Mouse (Mus musculus): ENCODE data around the gene Peg3.
"Not testable (repeated sequence)": the region's sequence is repeated elsewhere in the genome, so short reads cannot be mapped to it uniquely, and the experiment has no call there.

Gene Peg3

DNA sequence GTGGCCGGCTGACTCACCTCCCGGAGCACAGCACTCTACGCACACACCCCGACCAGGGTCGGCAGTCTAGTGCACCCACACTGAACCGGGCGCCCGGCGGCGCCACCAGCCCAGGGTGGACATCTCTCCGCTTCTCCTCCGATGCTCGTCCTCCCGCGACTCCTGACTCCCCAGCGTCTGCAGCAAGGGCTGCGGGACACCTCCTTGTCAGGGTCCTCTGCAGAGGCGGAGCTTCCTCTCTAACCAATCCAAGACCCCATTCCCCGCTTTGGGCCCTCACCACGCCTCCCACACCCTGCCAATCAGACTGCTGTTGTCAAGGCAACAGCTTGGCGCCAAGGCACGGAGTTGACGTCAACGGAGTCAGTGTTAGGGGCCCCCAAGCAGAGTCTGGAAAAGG is at the start of gene Peg3, which contains the start of gene Usp29:
Gene Peg3 (minus strand): TSS at position 191 of the 400 bp plus-strand sequence.
Gene Usp29 (plus strand): TSS at position 338 of the 400 bp plus-strand sequence.
- peak; percentile 59 for DNase-seq

DNA sequence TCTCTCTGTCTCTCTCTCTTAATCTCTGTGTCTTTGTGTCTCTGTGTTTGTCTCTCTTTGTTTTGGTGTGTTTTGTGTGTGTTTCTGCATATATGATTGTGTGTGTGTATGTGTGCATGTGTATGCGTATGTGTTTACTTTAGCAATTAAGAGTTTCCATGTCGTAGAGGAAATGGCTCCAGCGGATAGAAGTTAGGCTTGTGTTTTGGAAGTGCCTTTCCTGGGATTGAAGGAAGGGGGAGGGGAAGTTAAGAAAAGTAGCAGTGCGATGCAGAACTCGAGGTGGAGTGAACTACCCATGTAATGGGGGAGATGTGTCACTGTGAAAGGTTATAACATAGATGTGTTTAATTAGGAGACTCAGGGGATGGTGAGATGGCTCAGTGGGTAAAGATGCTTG is 48.9 kb upstream of the Peg3 start:
- DNase-seq = no peak

DNA sequence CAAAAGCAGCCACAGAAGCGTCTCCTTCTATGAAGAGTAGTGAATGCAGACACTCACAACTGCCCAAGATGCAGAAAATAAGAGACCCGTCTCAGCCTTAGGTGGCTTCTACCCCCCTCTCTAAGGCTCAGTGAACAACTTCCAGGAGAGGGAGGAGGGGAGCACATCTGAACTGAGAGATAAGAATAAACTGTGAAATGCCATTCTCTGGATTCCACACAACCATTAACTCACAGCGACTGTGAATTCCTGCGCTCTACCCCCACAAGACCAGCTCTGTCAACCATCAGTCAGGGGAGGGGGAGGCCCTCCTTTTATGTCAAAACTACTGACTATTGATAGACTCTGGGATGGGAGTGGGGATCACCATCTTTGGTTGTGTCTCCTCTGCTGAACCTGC is 47.5 kb upstream of the Peg3 start:
- no peak for DNase-seq

DNA sequence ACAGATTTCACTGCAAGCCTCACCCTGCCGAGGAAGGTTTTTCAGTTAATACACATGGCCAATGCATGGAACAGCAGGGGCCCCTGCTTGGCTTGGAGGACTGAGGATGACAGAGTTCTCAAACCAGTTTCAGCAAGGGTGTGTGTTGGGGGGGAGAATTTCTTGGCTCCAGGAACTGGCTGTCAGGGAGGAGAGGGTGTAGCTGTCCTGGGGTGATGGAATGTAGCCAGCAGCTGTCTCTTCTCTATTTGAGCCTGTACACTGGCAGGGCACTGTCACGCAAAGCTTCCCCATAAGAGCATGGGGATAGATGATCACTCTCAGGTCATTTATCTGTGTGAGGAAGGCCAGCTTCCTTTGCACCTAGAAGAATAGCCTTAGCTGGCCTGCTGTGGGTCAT is 46.9 kb upstream of the Peg3 start:
- peak; percentile 14 for DNase-seq

DNA sequence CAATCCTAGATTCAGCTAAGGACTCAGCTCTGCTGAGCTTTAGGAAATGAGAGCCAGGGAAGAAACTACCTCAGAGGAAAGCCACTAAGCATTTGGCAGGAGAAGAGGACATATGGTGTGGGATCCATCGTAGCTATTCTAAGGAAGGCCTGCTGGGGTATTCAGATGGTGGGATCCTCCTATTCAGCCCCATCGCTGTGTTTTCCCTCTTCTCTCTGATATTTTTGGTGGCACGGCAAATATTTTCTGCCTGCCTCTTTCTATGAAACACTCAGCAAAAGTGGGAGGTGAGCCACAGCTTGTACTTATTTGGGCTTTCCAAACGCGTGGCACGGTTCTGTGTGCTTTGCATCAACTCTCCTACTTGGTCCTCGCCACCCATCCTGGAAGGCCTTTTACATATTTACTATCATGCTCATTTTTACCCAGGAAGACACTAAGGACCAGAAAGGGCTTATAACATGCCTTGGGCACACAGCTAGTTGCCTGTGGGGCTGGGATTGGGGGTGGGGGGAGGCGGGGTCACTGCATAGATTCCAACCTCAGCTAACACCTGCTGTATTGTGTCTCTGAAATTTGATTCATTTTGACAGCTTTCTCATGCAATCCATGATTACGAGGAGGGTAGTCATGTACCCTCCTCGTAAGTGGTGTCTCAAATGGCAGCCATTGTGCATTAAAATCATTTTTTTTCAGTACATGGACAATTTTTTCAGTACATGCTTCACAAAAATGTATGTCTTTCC is 46.3 kb upstream of the Peg3 start:
- no peak for DNase-seq

DNA sequence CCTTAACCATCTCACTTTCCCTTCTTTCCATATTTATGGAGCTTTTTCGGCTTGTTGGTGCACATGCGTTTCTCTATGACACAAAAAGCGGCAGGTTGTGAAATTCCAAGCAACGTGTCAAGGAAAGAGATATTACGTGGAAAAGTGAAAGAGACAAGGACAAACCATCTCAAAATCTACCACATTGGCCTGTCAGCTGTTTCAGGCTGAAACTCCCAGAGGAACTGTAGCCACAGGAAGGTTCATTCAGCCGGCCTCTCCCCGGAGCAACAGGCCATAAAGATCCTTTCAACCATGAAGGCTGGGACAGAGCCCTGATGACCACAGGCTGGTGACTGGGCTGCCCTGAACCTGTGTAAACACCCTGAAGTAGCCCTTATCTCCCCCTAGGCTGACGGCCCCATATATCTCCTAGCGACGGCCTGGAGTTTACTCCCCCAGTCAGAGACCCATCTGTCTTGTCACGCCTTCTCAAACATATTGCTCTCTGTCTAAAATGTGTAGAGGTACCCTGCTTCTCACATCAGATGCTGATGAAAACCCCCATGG is 43.7 kb upstream of the Peg3 start:
- DNase-seq = not testable (repeated sequence)

DNA sequence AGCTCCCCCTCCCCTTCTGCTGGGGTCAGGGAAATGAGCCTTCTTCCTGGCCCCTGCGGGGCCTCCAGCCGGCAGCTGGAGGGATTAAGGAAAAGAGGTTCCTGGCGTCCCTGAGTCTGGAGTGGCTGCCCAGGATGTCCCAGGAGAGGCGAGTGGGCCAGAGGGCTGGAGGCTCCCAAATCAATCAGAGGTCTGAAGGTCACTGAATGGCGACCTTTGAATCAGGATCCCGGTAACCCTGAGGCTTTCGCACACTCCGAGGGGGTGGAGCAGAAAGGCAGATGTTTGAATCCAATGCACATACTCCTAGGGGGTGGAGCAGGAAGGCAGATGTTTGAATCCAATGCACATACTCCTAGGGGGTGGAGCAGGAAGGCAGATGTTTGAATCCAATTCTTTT is 40.1 kb upstream of the Peg3 start:
- peak; percentile 28 for DNase-seq

DNA sequence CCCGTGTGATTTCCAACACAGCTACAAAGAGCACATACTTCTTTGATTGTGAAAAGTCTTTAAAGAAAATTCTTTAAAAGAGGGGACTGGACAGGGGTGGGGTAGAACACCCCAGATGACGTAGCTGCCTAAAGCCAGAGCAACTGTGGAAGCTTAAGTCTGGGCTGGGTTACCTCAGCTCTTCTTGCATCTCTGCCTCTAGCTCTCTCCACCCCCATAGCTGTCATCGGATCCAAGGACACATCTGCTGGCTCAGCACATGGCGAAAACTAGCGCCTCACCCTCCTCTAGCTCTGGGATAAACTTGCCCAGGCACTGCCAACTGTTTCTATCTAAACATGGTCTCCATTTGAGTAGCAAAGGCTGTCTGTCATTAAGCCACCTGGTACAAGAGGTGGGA is 35.0 kb upstream of the Peg3 start:
- DNase-seq = no peak

DNA sequence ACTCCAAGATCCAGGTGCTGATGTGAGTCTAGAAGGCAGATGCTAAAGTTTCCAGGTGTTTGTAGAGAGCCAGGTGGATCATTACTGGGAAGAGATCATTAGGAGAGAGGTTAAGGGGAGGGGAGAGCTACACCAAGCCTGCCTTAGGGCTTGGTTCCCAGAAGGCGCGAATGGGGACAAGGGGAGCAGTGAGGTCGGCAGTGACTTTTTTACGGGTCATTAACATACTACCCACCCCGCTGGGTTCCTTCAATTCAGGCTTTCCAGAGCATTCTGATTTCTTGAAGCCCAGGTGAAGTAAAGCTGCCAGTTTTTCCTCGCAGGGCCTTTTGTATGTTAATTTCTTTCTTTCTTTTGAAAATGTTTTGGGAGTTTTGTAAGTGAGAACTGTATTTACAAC is 29.9 kb upstream of the Peg3 start:
- no peak for DNase-seq

DNA sequence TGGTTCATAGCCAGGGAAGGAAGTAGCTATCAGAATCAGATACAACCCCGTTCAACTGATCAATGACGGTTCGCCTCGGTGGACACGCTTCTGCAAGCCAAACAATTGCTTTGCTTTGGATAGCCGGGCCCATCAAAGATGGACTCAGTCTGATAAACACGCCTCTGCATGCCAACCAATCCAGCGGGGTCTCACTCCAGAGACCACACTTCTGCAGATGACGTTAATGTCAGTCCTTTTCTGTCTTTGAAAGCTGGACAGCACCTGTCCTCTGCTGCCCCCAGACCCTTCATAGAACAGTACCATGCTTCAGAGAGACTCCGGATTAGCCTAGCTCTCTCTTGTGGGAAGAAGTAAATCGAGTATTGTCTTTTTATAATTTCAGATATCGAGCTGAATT is 29.5 kb upstream of the Peg3 start:
- no peak for DNase-seq

DNA sequence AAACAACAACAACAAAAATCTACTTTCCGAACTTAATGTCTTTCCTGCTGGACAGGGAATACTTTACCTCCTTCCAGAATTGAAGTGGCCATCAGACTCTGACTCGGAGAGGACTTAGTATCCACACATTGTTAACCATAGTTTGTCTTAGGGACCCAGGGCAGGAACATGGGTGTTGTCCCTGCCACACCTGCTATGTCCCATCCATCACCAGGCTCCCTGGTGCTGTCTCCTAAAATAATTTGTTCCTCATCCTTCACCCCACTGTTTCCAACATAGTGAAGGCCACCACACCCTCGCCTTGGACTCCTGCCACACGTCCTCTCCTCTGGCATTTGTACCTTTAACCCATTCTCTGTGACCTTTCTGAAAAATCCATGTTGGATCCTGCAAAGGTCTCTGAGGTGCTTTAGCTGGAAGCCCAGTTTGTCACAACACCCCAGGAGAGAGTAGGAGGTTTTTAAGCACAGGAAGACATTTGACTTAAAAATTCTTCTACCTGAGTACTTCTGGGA is 26.6 kb upstream of the Peg3 start:
- DNase-seq = no peak

DNA sequence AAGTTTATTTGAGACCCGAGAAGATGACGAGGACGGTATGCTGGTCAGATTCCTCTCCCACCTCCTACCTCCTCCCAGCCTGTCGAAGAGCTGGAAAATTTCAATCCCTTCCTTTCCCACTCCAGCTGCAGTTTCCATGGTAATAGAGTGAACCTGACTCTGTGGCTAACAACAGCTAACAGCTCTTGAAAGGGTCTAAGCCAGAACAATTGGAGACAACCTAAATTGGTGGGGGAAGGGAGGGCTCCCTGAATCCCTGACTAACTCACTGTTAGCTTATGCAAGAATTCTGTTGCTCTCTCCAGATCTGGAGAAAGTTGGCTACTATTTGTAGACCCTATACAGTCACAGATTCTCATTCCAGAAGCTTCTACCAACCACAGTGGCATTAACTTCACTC is 23.2 kb upstream of the Peg3 start:
- DNase-seq = no peak

DNA sequence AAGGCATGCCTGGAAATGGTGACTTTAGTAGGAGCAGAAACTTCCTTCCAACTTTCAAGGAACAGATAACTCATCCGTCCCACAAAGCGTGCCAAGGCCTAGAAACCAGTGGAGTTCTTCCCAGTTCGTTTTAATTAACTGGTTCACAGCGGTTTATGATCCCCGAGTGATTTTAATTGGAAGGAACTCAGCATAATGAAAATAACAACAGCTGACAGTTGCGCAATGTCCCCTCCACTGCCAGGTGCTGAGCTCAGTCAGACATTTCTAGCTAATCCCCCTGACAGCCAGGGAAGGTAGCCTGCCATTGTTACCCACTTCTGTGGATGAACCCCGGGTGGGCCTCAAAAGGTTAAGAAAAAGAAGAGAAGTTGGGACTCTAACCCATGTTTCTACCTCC is 19.0 kb upstream of the Peg3 start:
- DNase-seq = no peak

DNA sequence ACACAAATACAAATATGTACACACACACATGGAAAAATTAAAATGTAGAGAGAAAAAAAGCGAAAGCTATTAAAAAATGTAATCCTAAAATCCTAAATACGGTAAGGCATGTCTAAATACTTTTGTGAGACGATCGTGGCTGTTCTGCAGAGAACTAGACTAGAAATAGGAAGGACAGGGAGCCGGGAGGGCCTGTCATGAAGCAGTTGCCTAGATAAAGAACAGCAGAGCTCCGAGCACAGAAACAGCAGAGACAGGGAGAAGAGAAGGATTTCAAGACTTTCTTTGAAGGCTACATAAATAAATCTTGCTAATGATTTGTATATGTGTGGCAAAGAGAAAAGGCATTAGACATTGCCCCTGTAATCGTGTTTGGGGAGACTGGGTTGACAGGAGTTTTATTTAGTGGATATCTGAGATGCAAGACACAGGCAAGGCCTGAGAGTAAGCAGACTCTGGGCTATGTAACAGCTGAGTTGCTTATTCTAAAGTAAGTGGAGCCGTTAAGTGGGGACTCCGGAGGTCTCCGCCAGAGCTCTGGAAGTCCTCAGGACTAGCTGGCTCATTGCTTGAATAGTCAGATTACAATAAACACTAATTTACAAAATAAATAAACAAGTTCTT is 14.2 kb upstream of the Peg3 start:
- no peak for DNase-seq

DNA sequence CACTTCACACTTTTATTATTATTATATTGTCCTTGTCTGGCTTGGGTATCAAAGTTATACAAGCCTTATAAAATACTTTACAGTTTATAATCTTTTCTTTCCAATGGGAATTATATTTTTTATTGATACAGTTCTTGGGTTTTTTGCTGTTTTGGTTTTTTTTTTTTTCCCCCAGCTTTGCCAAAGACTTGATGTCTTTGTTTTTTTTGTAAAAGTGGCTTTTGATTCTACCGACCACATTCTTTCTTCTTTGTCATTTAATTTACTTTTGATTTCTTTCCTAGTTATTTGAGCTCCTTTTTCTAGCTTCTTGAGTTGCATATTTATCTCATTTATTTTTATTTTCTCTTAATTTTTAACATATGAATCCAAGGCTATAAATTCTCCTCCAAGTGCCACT is 5.8 kb upstream of the Peg3 start:
- DNase-seq = no peak

DNA sequence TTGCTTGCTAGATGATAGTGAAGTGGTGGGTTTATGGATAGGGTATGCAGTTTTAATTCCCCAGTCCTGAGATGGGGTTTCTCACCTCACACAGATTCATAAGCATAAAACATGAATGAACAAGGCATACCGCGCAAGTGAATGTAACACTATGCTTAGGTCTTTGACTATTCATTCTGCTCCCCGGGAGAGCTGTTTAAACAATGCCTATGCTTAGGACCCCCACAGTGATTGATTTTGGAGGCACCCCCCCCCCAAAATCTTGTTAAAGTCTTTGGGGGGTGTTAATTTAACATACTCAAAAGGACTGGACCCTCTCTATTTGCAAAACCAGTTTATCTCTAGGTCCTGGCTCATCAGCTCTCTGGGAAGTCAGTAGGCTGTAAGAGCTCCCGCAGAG is 1.7 kb upstream of the Peg3 start:
- DNase-seq = no peak

DNA sequence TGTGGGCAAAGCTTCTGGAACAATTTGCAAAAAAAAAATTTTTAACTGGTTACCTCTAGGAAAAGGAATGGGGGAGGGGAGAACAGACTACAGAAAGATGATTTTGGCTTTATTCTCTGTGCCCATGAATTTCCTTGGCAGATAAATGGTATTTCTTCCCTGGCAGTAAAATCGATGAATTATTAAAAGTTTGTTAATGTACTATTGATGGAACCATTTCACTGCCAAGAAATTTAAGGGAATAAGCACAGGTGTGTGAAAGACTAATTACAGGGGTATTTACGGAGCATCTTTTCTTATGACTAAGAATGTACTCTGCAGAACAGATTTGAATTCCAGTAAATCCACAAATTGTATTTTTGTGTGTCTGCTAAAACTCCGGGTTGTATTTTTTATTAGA is 1.1 kb upstream of the Peg3 start:
- no peak for DNase-seq

DNA sequence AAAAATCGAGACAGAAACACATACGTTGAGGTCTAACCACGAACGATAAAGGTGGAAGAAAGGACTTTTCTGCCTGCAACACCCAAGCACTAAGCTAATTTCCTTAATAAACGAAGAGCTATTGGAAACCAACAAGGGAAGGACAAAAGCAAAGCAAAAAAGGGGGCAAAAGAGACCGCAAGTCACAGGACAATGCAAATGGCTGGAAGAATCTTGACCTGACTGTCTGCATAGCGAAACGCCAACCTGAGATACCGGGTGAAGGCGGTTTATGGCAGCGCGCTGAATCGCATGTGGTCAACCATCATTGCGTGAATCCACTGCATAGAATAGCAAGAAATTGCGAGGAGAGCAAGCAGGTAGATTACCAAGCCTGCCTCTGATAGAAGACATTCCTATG is 570 bp upstream of the Peg3 start:
- DNase-seq = no peak

DNA sequence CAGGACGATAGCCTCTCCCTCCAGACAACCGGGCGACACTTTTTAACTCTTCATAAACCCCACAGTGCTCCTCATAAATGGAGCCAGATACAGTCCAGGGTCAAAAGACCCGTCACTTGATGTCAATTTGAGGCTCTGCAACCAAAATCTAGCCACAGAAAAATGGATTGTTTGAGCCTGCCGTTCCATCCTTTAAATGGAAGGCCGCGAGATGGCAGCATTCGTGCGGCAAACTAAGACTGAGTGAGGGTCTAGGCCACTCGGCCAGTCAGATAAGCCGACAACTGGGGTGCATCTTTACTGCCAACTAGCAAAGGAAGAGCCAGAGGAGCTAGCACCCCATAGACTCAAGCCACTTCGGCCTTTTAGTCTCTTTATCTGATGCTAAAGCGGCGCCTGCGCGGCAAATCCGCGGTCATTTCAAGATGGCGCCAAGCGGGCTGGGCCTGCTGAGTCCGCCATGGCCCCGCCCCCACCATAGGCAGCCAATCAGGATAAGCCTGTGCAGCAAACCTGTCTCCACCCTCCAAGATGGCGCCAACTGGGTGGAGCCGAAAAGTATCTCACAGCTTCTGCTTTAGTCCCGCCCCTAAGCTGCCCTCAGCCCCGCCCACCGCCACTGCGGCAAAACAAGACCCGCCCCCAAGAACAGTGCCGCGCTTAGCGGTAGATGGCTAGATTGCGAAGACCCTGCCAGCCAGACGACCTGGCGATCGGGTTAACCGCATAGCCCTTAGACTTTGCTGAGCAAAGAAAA is 992 bp downstream of the Peg3 start:
- peak; percentile 96 for DNase-seq

DNA sequence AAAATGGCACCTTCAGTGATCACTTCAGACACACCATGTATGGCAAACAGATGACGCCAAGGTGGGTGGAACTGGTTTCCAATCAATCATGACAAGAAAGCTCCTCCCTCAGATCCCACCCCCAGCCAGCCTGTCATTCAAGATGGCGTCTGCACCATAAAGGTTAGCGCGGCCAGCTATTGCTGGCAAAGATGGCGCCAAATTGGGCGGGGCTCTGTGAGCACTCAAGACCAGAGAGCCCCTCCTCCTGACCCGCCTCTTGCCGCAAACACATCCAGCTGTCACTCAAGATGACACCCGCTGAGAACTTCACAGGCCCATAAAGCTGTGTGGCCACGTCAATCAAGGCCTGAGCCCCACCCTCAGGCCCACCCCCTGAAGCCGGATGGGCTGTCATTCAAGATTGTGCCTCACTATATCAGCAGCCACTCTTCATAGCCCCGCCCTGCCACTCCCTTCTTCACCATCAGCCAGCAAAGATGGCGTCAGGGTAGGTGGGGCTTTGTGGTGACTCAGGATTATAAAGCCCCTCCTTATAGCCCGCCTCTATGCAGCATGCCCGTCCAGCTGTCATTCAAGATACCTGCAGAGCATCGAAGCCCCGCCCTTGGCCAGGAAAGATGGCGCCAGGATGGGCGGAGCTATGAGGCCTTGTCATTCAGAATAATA is 1.8 kb downstream of the Peg3 start:
- DNase-seq = peak; percentile 92

DNA sequence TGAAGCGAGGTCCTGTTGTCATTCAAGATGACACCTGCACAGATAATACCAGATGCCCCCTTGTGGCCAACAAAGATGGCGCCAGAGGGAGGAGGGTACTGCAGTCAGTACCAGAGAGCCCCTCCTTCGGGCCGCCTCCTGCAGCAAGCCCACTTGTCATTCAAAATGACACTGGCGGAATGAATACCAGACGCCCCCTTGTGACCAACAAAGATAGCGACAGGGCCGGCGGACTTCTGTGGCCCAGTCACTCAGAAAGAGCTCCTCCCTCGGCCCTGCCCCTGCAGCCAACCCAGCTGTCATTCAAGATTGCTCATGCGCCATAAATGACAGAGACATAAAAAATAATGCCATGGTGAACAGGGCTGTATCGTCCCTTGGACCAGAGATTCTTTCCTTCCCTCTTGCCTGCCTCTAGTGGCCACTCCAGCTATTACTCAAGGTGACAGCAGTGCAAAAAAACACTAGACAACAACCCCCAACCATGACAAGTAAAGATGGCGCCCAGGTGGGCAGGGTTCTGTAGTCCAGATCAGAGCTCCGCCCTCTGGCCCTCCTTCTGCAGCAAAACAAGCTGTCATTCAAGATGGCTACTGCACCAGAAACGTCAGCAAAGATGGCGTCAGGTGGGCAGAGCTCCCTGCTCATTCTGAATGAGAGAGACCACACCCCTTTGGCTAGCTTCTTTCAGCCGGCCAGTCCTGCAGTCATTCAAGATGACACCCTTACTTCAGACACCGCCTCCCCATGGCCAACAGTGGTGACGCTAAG is 2.7 kb downstream of the Peg3 start:
- peak; percentile 83 for DNase-seq

DNA sequence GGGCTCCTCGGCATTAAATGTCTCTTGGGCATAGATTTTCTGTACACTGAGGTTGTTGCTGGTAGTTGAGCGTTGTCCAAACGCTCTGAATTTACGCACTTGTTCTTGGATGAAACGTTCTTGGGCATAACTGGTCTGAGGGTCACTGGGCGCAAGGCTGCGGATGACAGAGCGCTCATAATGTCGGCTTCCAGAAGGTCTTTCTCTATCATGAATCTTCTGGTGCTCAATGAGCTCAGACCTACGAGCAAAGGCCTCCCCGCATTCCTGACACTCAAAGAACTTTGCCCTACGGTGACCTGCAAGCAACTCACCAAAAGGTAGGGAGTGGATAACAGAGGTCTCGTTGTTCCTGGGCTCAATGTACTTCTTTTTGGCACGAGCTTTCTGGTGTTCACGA is 20.8 kb downstream of the Peg3 start:
- no peak for DNase-seq
